Mouse (Mus musculus): Measurements from ENCODE around the gene Naif1.
A peak's percentile ranks its signal among the peaks of the same experiment; 100 is the strongest.
"Not testable (repeated sequence)": the region's sequence is repeated elsewhere in the genome, so short reads cannot be mapped to it uniquely, and the experiment has no call there.

The Naif1 gene

GRCm38 (mm10) chr2:32455101-32455500, 4.8 kb downstream of the Naif1 start:
- no peak for DNase-seq (ENCODE audit: low spot score in 2 of 2)

- DNase-seq (ENCODE audit: low spot score in 2 of 2): no peak
These were observed 8.0 kb downstream of the Naif1 start for GRCm38 (mm10) chr2:32458300-32458699.

GRCm38 (mm10) chr2:32459657-32460056, 9.4 kb downstream of the Naif1 start:
- DNase-seq (ENCODE audit: low spot score in 2 of 2): no peak

GRCm38 (mm10) chr2:32463773-32464172, 13.5 kb downstream of the Naif1 start:
- DNase-seq (ENCODE audit: low spot score in 2 of 2): no peak

GRCm38 (mm10) chr2:32464212-32464891, 14.1 kb downstream of the Naif1 start:
- DNase-seq (ENCODE audit: low spot score in 2 of 2): no peak

- no peak for DNase-seq (ENCODE audit: low spot score in 2 of 2)
These were observed 20.9 kb downstream of the Naif1 start for GRCm38 (mm10) chr2:32471001-32471680.

GRCm38 (mm10) chr2:32471681-32472061, 21.4 kb downstream of the Naif1 start:
- DNase-seq (ENCODE audit: low spot score in 2 of 2): no peak

- DNase-seq (ENCODE audit: low spot score in 2 of 2): not testable (repeated sequence)
These were observed 25.1 kb downstream of the Naif1 start for GRCm38 (mm10) chr2:32475361-32475760.

- no peak for DNase-seq (ENCODE audit: low spot score in 2 of 2)
These were observed 32.1 kb downstream of the Naif1 start for GRCm38 (mm10) chr2:32482351-32482750.

GRCm38 (mm10) chr2:32483179-32483875, 33.1 kb downstream of the Naif1 start:
- no peak for DNase-seq (ENCODE audit: low spot score in 2 of 2)

GRCm38 (mm10) chr2:32484933-32485332, 34.7 kb downstream of the Naif1 start:
- DNase-seq (ENCODE audit: low spot score in 2 of 2): no peak

GRCm38 (mm10) chr2:32485751-32486150, 35.5 kb downstream of the Naif1 start:
- no peak for DNase-seq (ENCODE audit: low spot score in 2 of 2)

- DNase-seq (ENCODE audit: low spot score in 2 of 2): peak; percentile 30 to 41
These were observed 35.9 kb downstream of the Naif1 start for GRCm38 (mm10) chr2:32486155-32486554.

- DNase-seq (ENCODE audit: low spot score in 2 of 2): peak; percentile 82 to 86
These were observed 36.9 kb downstream of the Naif1 start for GRCm38 (mm10) chr2:32487124-32487623.

GRCm38 (mm10) chr2:32488679-32489078, 38.4 kb downstream of the Naif1 start:
- peak; percentile 67 to 80 for DNase-seq (ENCODE audit: low spot score in 2 of 2)

- DNase-seq (ENCODE audit: low spot score in 2 of 2): not testable (repeated sequence)
These were observed 40.5 kb downstream of the Naif1 start for GRCm38 (mm10) chr2:32490730-32491129.

GRCm38 (mm10) chr2:32492661-32493060, 42.4 kb downstream of the Naif1 start:
- no peak for DNase-seq (ENCODE audit: low spot score in 2 of 2)

GRCm38 (mm10) chr2:32493301-32493701, 43.0 kb downstream of the Naif1 start:
- DNase-seq (ENCODE audit: low spot score in 2 of 2): peak; percentile 67 to 69

GRCm38 (mm10) chr2:32494522-32494921, 44.3 kb downstream of the Naif1 start:
- DNase-seq (ENCODE audit: low spot score in 2 of 2): no peak

GRCm38 (mm10) chr2:32495185-32495726, 45.0 kb downstream of the Naif1 start:
- peak; percentile 87 to 89 for DNase-seq (ENCODE audit: low spot score in 2 of 2)

GRCm38 (mm10) chr2:32496190-32496589, 45.9 kb downstream of the Naif1 start:
- DNase-seq (ENCODE audit: low spot score in 2 of 2): peak; percentile 22 to 32

- DNase-seq (ENCODE audit: low spot score in 2 of 2): no peak
These were observed 49.1 kb downstream of the Naif1 start for GRCm38 (mm10) chr2:32499365-32499764.

Data from spleen, postnatal 36 days (tissue).